Mouse (Mus musculus) midbrain, embryonic 16.5 days (tissue): Measurements from ENCODE around the gene Tjp1. TPM values are rescaled to one million over a fixed set of nuclear protein-coding genes. Genes with fewer than 3 reads are reported as not detected.
A peak's percentile ranks its signal among the peaks of the same experiment; 100 is the strongest.

Source experiments
- ATAC-seq: fragments of 200-750 bp; cut with Nextera tagmentation; 2 replicates; pipeline ENCODE4 v1.8.0; 2017; ENCODE audit warnings: moderate TSS enrichment
- H3K27ac ChIP-seq: fragments of 300-500 bp; sonication (generic); 2 replicates; pipeline ENCODE4 v1.5.1; 2014; ENCODE audit warnings: mild to moderate bottlenecking, low read length, mixed read lengths
- H3K27me3 ChIP-seq: fragments of 300-500 bp; sonication (generic); 2 replicates; pipeline ENCODE4 v1.6.1; 2014; ENCODE audit warnings: low read depth, low read length, mixed read lengths; ENCODE audit not compliant: control insufficient read depth, insufficient read depth
- H3K36me3 ChIP-seq: fragments of 300-500 bp; sonication (generic); 2 replicates; pipeline ENCODE4 v1.6.1; 2014; ENCODE audit warnings: mild to moderate bottlenecking, low read length, moderate library complexity, mixed read lengths; ENCODE audit not compliant: control insufficient read depth, insufficient read depth
- H3K4me1 ChIP-seq: fragments of 300-500 bp; sonication (generic); 2 replicates; pipeline ENCODE4 v1.6.1; 2014; ENCODE audit warnings: mild to moderate bottlenecking, low read length, mixed read lengths; ENCODE audit not compliant: control insufficient read depth, insufficient read depth
- H3K4me2 ChIP-seq: fragments of 300-500 bp; sonication (generic); 2 replicates; pipeline ENCODE4 v1.6.1; 2014; ENCODE audit warnings: mild to moderate bottlenecking, low read length, mixed read lengths
- H3K4me3 ChIP-seq: fragments of 300-500 bp; sonication (generic); 2 replicates; pipeline ENCODE4 v1.5.1; 2014; ENCODE audit warnings: low read depth, mild to moderate bottlenecking, low read length, moderate library complexity, mixed read lengths
- H3K9ac ChIP-seq: fragments of 300-500 bp; sonication (generic); 2 replicates; pipeline ENCODE4 v1.6.1; 2014; ENCODE audit warnings: low read depth, low read length, mixed read lengths
- H3K9me3 ChIP-seq: fragments of 300-500 bp; sonication (generic); replicated peaks from 2 replicates; pipeline ENCODE4 v1.6.1; 2014; ENCODE audit warnings: mild to moderate bottlenecking, low read length, mixed read lengths; ENCODE audit not compliant: control insufficient read depth, poor library complexity, severe bottlenecking
- WGBS: fragments of 180-500 bp; shearing (Covaris S2); extraction: QIAGEN DNeasy Blood & Tissue Kit; methylation state at CpG from one replicate; pipeline ENCODE4 v1.1.7; 2014; 5-methylcytosine and 5-hydroxymethylcytosine counted together
- polyA plus RNA-seq: library from polyadenylated mRNA; unstranded; fragments of >200 nt; fragmentation: Nextera tagmentation; extraction: Ambion mirVana; gene quantifications from 2 replicates; pipeline ENCODE4 v1.2.1, GENCODE M21; 2015

Tjp1 gene
- polyA plus RNA-seq, 1 experiment from 2014 or later: 25.7 TPM

DNA sequence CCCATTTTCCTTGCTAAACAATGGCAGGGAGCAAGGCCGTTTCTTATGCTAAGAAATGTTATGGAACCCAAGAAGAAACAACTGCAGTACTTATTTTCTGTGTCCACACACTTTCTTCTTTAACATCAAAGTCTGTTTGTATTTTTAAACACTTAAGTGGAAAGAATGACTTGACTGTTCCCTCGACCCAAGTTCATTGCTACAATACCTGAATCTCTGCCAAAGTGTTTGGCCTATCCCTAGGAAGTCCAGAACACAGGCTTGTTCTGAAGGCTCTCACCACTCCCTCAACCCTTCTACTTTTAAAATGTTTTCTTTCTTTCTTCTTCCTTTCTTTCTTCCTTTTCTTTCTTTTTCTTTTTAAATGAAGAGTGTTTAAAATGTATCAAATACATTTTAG is 71.5 kb downstream of the Tjp1 start:
- 80% methylated on average over 2 of the region's 2 CpGs for WGBS

DNA sequence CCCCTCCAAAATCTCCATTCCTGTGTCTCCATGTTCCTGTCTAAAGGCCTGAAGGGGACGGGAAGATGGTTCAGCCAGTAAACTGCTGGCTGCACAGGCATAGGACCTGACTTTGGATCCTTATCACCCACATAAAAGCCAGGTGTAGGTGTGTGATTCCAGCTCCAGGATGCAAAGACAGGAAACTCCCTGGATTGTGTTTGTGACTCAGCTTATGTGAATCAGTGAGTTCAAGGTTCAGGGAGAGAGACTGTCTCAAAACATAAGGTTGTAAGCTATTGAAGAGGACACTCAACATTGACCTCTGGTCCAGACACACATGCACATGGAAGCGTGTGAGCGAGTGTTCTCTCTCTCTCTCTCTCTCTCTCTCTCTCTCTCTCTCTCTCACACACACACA is 72.4 kb downstream of the Tjp1 start:
- no peak for ATAC-seq
- H3K9me3 ChIP-seq: no peaks in the 10 kb centered on the region
- H3K4me1 ChIP-seq: no peaks in the 10 kb centered on the region
- H3K27ac ChIP-seq: no peak overlapping the region
- H3K9ac ChIP-seq: no peak overlapping the region
- no peak overlapping the region for H3K4me3 ChIP-seq
- H3K4me2 ChIP-seq: no peak overlapping the region
- no peaks in the 10 kb centered on the region for H3K27me3 ChIP-seq
- peaks cover 2% of the 10 kb centered on the region; the same call in 1 of the 2 replicates for H3K36me3 ChIP-seq
- WGBS: 88% methylated on average over 3 of the region's 3 CpGs

More for the DNA sequence above, 71.5 kb downstream of the Tjp1 start:
- H3K4me2 ChIP-seq: no peak overlapping the region
- no peak for ATAC-seq
- no peak overlapping the region for H3K9ac ChIP-seq
- no peaks in the 10 kb centered on the region for H3K4me1 ChIP-seq
- H3K36me3 ChIP-seq: peaks cover 2% of the 10 kb centered on the region; the same call in 1 of the 2 replicates
- no peaks in the 10 kb centered on the region for H3K27me3 ChIP-seq
- H3K4me3 ChIP-seq: no peak overlapping the region
- H3K27ac ChIP-seq: no peak overlapping the region
- no peaks in the 10 kb centered on the region for H3K9me3 ChIP-seq

GRCm38 (mm10) chr7:65454269-65454668 is 73.3 kb downstream of the Tjp1 start:
- Histone ChIP-seq H3K9me3 (no peaks in the 10 kb centered on the region), H3K36me3 (peaks cover 2% of the 10 kb centered on the region; the same call in 1 of the 2 replicates), H3K27ac (no peak overlapping the region), H3K4me1 (no peaks in the 10 kb centered on the region), H3K4me3 (no peak overlapping the region), H3K4me2 (no peak overlapping the region), H3K9ac (no peak overlapping the region), H3K27me3 (no peaks in the 10 kb centered on the region)
- no peak for ATAC-seq
- WGBS: 13% methylated on average over 3 of the region's 3 CpGs

- Histone ChIP-seq H3K4me1 (no peaks in the 10 kb centered on the region), H3K9ac (no peak overlapping the region), H3K9me3 (no peaks in the 10 kb centered on the region), H3K27me3 (no peaks in the 10 kb centered on the region), H3K27ac (no peak overlapping the region), H3K4me2 (no peak overlapping the region), H3K4me3 (no peak overlapping the region), H3K36me3 (0 out of 2 replicates have a peak, but pooled peaks cover 2% of the 10 kb centered on the region)
- no peak for ATAC-seq
- WGBS: 85% methylated on average over 3 of the region's 3 CpGs
Observed at GRCm38 (mm10) chr7:65452246-65452645, 75.3 kb downstream of the Tjp1 start.

DNA sequence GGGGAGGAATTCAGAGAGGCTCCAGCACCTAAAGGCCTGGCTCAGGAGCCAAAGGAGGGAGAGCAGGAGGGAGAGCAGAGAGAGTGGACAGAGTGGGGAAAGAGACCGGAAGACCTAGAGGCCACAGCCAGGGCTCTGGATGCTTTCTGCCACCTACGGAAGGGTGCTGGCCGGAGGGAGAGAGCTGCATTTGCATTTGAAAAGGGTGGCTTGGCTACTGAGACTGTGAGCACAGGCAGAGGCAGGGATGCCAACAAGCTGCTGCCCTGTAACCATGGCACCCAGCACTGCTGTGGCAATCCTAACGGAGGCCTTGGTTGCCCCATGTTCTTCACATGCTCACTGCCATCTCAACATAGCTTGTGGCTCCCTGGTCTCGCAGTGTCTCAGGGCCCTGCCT is 77.4 kb downstream of the Tjp1 start:
- ATAC-seq: peak; percentile 77
- H3K4me1 ChIP-seq: no peaks in the 10 kb centered on the region
- WGBS: 14% methylated on average over 5 of the region's 5 CpGs
- H3K4me2 ChIP-seq: no peak overlapping the region
- no peaks in the 10 kb centered on the region for H3K9me3 ChIP-seq
- 0 out of 2 replicates have a peak, but pooled peaks cover 2% of the 10 kb centered on the region for H3K36me3 ChIP-seq
- no peak overlapping the region for H3K27ac ChIP-seq
- no peak overlapping the region for H3K4me3 ChIP-seq
- no peaks in the 10 kb centered on the region for H3K27me3 ChIP-seq
- H3K9ac ChIP-seq: no peak overlapping the region

DNA sequence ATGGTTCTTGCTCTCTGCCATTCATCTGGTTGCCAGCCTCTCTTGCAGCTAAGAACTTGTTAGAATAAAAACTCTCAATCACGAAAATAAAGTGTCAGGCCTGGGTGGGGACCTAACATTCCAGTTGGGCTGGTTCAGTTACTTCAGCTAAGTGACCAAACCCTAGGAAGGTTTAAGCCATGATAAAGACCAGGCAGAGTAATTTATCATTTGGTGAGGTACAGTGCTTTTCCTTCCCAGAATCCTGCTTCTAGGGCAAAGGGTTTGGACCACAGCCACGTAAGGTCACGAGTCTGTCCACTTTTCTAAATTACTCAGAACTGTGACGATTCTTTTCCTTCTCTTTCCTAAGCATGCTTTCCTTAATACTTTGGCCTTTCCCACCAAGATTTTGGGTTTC is 86.1 kb downstream of the Tjp1 start:
- no peaks in the 10 kb centered on the region for H3K36me3 ChIP-seq
- WGBS: 87% methylated on average over 4 of the region's 4 CpGs

DNA sequence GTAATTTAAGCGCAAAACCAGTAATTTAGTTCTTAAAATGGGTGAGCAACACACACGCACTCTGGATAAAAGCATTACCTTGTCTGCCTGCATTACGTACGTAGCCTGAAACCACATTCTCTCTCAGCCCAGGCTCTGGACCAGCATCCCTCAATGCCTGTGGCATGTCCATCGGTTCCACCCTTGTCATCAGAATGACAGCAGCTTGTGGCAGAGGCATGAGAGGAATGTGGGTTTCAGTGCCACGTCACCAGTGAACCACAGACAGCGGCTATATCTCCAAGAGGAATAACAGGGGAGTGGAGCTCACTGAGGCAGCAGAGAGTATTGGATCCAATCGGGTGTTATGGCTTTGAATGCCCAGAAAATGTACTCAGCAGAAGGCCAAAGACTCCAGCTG is 88.1 kb downstream of the Tjp1 start:
- Histone ChIP-seq H3K4me3 (no peak overlapping the region), H3K27ac (no peak overlapping the region), H3K9me3 (no peaks in the 10 kb centered on the region; the same call in 1 of the 2 replicates), H3K27me3 (no peaks in the 10 kb centered on the region), H3K36me3 (no peaks in the 10 kb centered on the region), H3K9ac (no peak overlapping the region), H3K4me2 (no peak overlapping the region), H3K4me1 (peaks cover 2% of the 10 kb centered on the region; the same call in 1 of the 2 replicates)
- 0 out of 2 replicates have a peak, but pooled peaks have one; percentile 11 for ATAC-seq
- WGBS: 49% methylated on average over 8 of the region's 8 CpGs

More for the DNA sequence above, 86.1 kb downstream of the Tjp1 start:
- no peak overlapping the region for H3K4me2 ChIP-seq
- no peak for ATAC-seq
- no peak overlapping the region for H3K27ac ChIP-seq
- no peak overlapping the region for H3K4me3 ChIP-seq
- no peaks in the 10 kb centered on the region; the same call in 1 of the 2 replicates for H3K9me3 ChIP-seq
- peaks cover 2% of the 10 kb centered on the region; the same call in 1 of the 2 replicates for H3K4me1 ChIP-seq
- no peak overlapping the region for H3K9ac ChIP-seq
- no peaks in the 10 kb centered on the region for H3K27me3 ChIP-seq

GRCm38 (mm10) chr7:65438146-65438545 is 89.4 kb downstream of the Tjp1 start:
- H3K4me1 ChIP-seq: peaks cover 2% of the 10 kb centered on the region; the same call in 1 of the 2 replicates
- no peak overlapping the region for H3K4me2 ChIP-seq
- no peaks in the 10 kb centered on the region for H3K36me3 ChIP-seq
- 70% methylated on average over 5 of the region's 5 CpGs for WGBS
- H3K9ac ChIP-seq: no peak overlapping the region
- H3K27ac ChIP-seq: no peak overlapping the region
- H3K27me3 ChIP-seq: no peaks in the 10 kb centered on the region
- no peaks in the 10 kb centered on the region; the same call in 1 of the 2 replicates for H3K9me3 ChIP-seq
- no peak for ATAC-seq
- no peak overlapping the region for H3K4me3 ChIP-seq

GRCm38 (mm10) chr7:65436921-65437320 is 90.7 kb downstream of the Tjp1 start:
- H3K36me3 ChIP-seq: no peaks in the 10 kb centered on the region
- H3K4me3 ChIP-seq: no peak overlapping the region
- H3K27ac ChIP-seq: no peak overlapping the region
- ATAC-seq: no peak
- WGBS: 86% methylated on average over 3 of the region's 3 CpGs
- H3K9ac ChIP-seq: no peak overlapping the region
- H3K9me3 ChIP-seq: no peaks in the 10 kb centered on the region; the same call in 1 of the 2 replicates
- H3K4me1 ChIP-seq: peaks cover 2% of the 10 kb centered on the region; the same call in 1 of the 2 replicates
- H3K4me2 ChIP-seq: no peak overlapping the region
- H3K27me3 ChIP-seq: no peaks in the 10 kb centered on the region
